Mouse (Mus musculus): ENCODE measurements around the gene E030030I06Rik. TPM values are rescaled to one million over a fixed set of nuclear protein-coding genes. Genes with fewer than 3 reads are reported as not detected.
"Not testable (repeated sequence)": the region's sequence is repeated elsewhere in the genome, so short reads cannot be mapped to it uniquely, and the experiment has no call there.

The E030030I06Rik gene
- 9.0 and 10.4 TPM in 2 replicates for polyA plus RNA-seq (2015; fragmentation: Nextera tagmentation; extraction: Ambion mirVana)

GRCm38 (mm10) chr10:22149073-22149690 lies at the start of gene E030030I06Rik:
Gene E030030I06Rik (minus strand): TSS chr10:22149270.
- H3K36me3 ChIP-seq (ENCODE audit: control insufficient read depth, insufficient read depth): no peaks in the 10 kb centered on the region
- ATAC-seq (replicated peaks; ENCODE audit: extremely low read depth, insufficient read depth, low FRiP score): peak; percentile 38
- under 1% methylated on average over 37 of the region's 37 CpGs for WGBS

GRCm38 (mm10) chr10:22191035-22191434 lies 42.0 kb upstream of the E030030I06Rik start:
- 4% methylated on average over 6 of the region's 10 CpGs for WGBS
- not testable (repeated sequence) for H3K27me3 ChIP-seq (ENCODE audit: control insufficient read depth, insufficient read depth, low read length); H3K4me1 ChIP-seq (ENCODE audit: control insufficient read depth, insufficient read depth, low read length); H3K9ac ChIP-seq (ENCODE audit: low read length); H3K36me3 ChIP-seq (ENCODE audit: control insufficient read depth, insufficient read depth); H3K4me2 ChIP-seq (ENCODE audit: low read depth, low read length); ATAC-seq (replicated peaks; ENCODE audit: extremely low read depth, insufficient read depth, low FRiP score); H3K9me3 ChIP-seq (replicated peaks; ENCODE audit: control insufficient read depth, low read length); H3K4me3 ChIP-seq (ENCODE audit: low read length); H3K27ac ChIP-seq (ENCODE audit: low read length)

More at GRCm38 (mm10) chr10:22149073-22149690, at the start of gene E030030I06Rik:
- H3K27me3 ChIP-seq (ENCODE audit: control insufficient read depth, insufficient read depth, low read length): peaks cover 18% of the 10 kb centered on the region
- H3K4me2 ChIP-seq (ENCODE audit: low read depth, low read length): peak within 1 kb of the TSS; percentile 99
- H3K9me3 ChIP-seq (replicated peaks; ENCODE audit: control insufficient read depth, low read length): no peaks in the 10 kb centered on the region
- peak within 1 kb of the TSS; percentile 76 for H3K4me3 ChIP-seq (ENCODE audit: low read length)
- peak within 1 kb of the TSS; percentile 81 for H3K9ac ChIP-seq (ENCODE audit: low read length)
- H3K27ac ChIP-seq (ENCODE audit: low read length): 0 out of 2 replicates have a peak within 1 kb of the TSS, but pooled peaks have one; percentile 36
- H3K4me1 ChIP-seq (ENCODE audit: control insufficient read depth, insufficient read depth, low read length): peaks cover 11% of the 10 kb centered on the region

GRCm38 (mm10) chr10:22176515-22176914 lies 27.4 kb upstream of the E030030I06Rik start:
- not testable (repeated sequence) for H3K4me2 ChIP-seq (ENCODE audit: low read depth, low read length); H3K27ac ChIP-seq (ENCODE audit: low read length); ATAC-seq (replicated peaks; ENCODE audit: extremely low read depth, insufficient read depth, low FRiP score); H3K36me3 ChIP-seq (ENCODE audit: control insufficient read depth, insufficient read depth); H3K4me1 ChIP-seq (ENCODE audit: control insufficient read depth, insufficient read depth, low read length); H3K9me3 ChIP-seq (replicated peaks; ENCODE audit: control insufficient read depth, low read length); H3K9ac ChIP-seq (ENCODE audit: low read length); H3K27me3 ChIP-seq (ENCODE audit: control insufficient read depth, insufficient read depth, low read length); H3K4me3 ChIP-seq (ENCODE audit: low read length)
- 67% methylated on average over 2 of the region's 2 CpGs for WGBS

- not testable (repeated sequence) for H3K4me3 ChIP-seq (ENCODE audit: low read length); H3K27me3 ChIP-seq (ENCODE audit: control insufficient read depth, insufficient read depth, low read length); H3K27ac ChIP-seq (ENCODE audit: low read length); ATAC-seq (replicated peaks; ENCODE audit: extremely low read depth, insufficient read depth, low FRiP score); H3K9ac ChIP-seq (ENCODE audit: low read length); H3K4me1 ChIP-seq (ENCODE audit: control insufficient read depth, insufficient read depth, low read length); H3K36me3 ChIP-seq (ENCODE audit: control insufficient read depth, insufficient read depth); H3K9me3 ChIP-seq (replicated peaks; ENCODE audit: control insufficient read depth, low read length); H3K4me2 ChIP-seq (ENCODE audit: low read depth, low read length)
- WGBS: 89% methylated on average over 2 of the region's 2 CpGs
These were observed 25.1 kb upstream of the E030030I06Rik start for GRCm38 (mm10) chr10:22174190-22174487.

GRCm38 (mm10) chr10:22173335-22174189 lies 24.5 kb upstream of the E030030I06Rik start:
- H3K4me1 ChIP-seq (ENCODE audit: control insufficient read depth, insufficient read depth, low read length); H3K9ac ChIP-seq (ENCODE audit: low read length); H3K27ac ChIP-seq (ENCODE audit: low read length); H3K36me3 ChIP-seq (ENCODE audit: control insufficient read depth, insufficient read depth); H3K9me3 ChIP-seq (replicated peaks; ENCODE audit: control insufficient read depth, low read length); H3K27me3 ChIP-seq (ENCODE audit: control insufficient read depth, insufficient read depth, low read length): not testable (repeated sequence)
- WGBS: 14% methylated on average over 11 of the region's 17 CpGs
- Histone ChIP-seq H3K4me3 (ENCODE audit: low read length) (0 out of 2 replicates have a peak overlapping the region, but pooled peaks have one; percentile 10), H3K4me2 (ENCODE audit: low read depth, low read length) (peak overlapping the region; percentile 50)
- 0 out of 2 replicates have a peak, but pooled peaks have one; percentile 52 for ATAC-seq (replicated peaks; ENCODE audit: extremely low read depth, insufficient read depth, low FRiP score)

GRCm38 (mm10) chr10:22172431-22173334 lies 23.6 kb upstream of the E030030I06Rik start:
- 45% methylated on average over 4 of the region's 5 CpGs for WGBS
- H3K9ac ChIP-seq (ENCODE audit: low read length); H3K27me3 ChIP-seq (ENCODE audit: control insufficient read depth, insufficient read depth, low read length); H3K4me1 ChIP-seq (ENCODE audit: control insufficient read depth, insufficient read depth, low read length); H3K9me3 ChIP-seq (replicated peaks; ENCODE audit: control insufficient read depth, low read length); H3K36me3 ChIP-seq (ENCODE audit: control insufficient read depth, insufficient read depth); H3K27ac ChIP-seq (ENCODE audit: low read length); ATAC-seq (replicated peaks; ENCODE audit: extremely low read depth, insufficient read depth, low FRiP score): not testable (repeated sequence)
- H3K4me3 ChIP-seq (ENCODE audit: low read length): 0 out of 2 replicates have a peak overlapping the region, but pooled peaks have one; percentile 10
- H3K4me2 ChIP-seq (ENCODE audit: low read depth, low read length): peak overlapping the region; percentile 50

- not testable (repeated sequence) for H3K4me3 ChIP-seq (ENCODE audit: low read length); H3K9me3 ChIP-seq (replicated peaks; ENCODE audit: control insufficient read depth, low read length); H3K36me3 ChIP-seq (ENCODE audit: control insufficient read depth, insufficient read depth); H3K4me2 ChIP-seq (ENCODE audit: low read depth, low read length); H3K9ac ChIP-seq (ENCODE audit: low read length); H3K27me3 ChIP-seq (ENCODE audit: control insufficient read depth, insufficient read depth, low read length); ATAC-seq (replicated peaks; ENCODE audit: extremely low read depth, insufficient read depth, low FRiP score); H3K27ac ChIP-seq (ENCODE audit: low read length); H3K4me1 ChIP-seq (ENCODE audit: control insufficient read depth, insufficient read depth, low read length)
These were observed 20.0 kb upstream of the E030030I06Rik start for GRCm38 (mm10) chr10:22169116-22169515.

- H3K4me3 ChIP-seq (ENCODE audit: low read length); H3K27me3 ChIP-seq (ENCODE audit: control insufficient read depth, insufficient read depth, low read length); H3K9ac ChIP-seq (ENCODE audit: low read length); H3K4me1 ChIP-seq (ENCODE audit: control insufficient read depth, insufficient read depth, low read length); H3K27ac ChIP-seq (ENCODE audit: low read length); H3K4me2 ChIP-seq (ENCODE audit: low read depth, low read length); H3K36me3 ChIP-seq (ENCODE audit: control insufficient read depth, insufficient read depth); H3K9me3 ChIP-seq (replicated peaks; ENCODE audit: control insufficient read depth, low read length); ATAC-seq (replicated peaks; ENCODE audit: extremely low read depth, insufficient read depth, low FRiP score): not testable (repeated sequence)
- whole genome bisulfite sequencing: 65% methylated on average over 1 of the region's 1 CpGs
These were observed 18.0 kb upstream of the E030030I06Rik start for GRCm38 (mm10) chr10:22167061-22167460.

Data from heart, embryonic 16.5 days (tissue).